Mouse (Mus musculus) adrenal gland, postnatal 14 days (tissue): Measurements from ENCODE around the gene Gp1ba. TPM values are rescaled to one million over a fixed set of nuclear protein-coding genes. Genes with fewer than 3 reads are reported as not detected.

Source experiments
- DNase-seq: peaks from one replicate; pipeline ENCODE4 v3.0.0; 2021; ENCODE audit warnings: mixed read lengths
- total RNA-seq: library from RNA; stranded (reverse); gene quantifications from 2 replicates; pipeline ENCODE4 v1.2.3, GENCODE M21; 2021

The Gp1ba gene
- total RNA-seq, 1 experiment from 2014 or later: 0.56 TPM

- peak; percentile 57 for DNase-seq
Measured at GRCm38 (mm10) chr11:70670483-70670882, 31.6 kb downstream of the Gp1ba start.

DNA sequence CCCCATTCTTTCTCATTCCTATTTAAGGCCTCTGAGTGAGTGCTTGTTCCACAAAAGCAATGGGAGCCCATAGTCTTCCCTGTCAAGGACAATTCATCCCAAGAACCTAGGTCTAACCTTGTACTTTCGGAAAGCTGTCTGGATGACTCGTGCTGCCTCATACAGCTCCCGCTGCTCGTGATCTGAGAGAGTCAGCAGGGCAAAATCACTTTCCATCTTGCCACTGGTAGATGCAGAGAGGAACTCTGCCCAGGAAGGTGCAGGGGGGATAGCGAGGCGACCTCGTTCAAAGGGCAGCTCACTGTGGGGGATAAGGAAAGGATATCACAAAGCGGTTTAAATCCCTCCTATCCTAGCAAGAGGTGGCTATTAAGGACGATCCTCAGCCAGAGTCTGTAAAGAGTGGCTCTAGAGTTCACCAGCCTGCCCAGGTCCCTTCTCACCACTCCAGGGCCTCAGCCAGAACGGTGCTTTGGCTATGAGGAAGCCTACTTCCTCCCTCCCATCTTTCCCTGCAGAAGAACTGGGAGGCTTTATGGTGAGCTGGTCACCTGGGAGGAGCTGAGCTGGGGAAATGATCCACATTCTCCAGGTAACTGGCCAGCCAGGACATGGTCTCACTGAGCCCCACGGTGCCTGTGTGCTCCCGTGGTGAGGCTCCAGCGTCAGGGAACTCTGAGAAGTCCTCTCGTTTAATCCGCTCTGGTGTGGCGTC is 32.6 kb downstream of the Gp1ba start:
- peak; percentile 52 for DNase-seq

- DNase-seq: no peak
Measured at GRCm38 (mm10) chr11:70674014-70674413, 35.1 kb downstream of the Gp1ba start.

GRCm38 (mm10) chr11:70674501-70674900 is 35.6 kb downstream of the Gp1ba start:
- DNase-seq: no peak

DNA sequence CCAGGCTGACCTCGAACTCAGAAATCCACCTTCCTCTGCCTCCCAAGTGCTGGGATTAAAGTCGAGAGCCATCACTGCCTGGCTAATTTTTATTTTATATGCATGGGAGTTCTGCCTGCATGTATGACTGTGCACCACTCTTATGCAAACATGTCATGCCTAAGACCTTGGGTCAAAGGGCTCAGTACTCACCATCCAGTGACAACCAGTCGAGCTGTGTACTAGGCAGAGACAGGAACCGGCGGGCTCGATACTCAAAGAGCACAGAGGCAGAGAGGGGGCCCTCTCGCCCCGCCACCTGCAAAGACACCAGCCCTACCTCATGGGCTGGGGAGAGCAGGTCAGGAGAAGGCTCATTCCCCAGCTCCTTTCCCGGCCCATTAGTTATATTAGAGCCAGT is 39.2 kb downstream of the Gp1ba start:
- no peak for DNase-seq

DNA sequence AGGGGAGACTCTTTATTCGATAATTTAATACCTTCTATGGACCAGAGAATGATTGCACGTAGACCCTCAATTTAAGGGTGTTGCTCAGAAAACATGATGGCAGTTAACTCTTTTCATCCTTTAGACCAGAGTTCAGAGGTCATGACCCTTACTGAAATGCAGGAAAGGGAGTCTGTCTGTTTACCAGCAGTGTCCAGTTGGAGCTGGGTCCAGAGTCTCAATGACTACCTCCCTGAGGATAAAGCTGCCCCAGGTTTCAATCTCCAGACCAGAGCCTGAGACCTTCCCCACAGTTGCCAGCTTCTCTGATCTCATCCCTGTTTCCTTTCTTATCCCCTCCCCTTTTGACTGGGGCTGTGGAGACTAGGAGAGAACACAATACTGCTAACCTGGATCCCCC is 39.7 kb downstream of the Gp1ba start:
- DNase-seq: no peak

DNA sequence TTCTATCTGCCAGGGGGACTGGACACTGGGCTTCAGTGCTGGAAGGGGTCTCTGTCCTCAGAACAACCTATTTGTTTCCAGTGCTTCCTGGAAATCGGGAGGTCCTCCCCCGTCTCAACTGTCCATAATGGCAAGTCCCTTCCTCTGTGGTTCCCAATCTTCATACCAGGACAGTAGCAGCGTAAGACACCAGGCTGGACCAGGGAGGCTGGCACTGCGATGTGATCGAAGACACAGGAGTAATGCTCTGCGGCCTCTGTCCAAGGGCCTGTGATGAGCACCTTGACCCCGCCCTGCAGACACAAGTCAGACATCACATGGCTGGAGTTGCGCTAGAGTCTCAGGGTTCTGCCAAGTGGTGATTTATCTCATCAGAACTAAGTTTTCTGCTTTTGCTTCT is 40.4 kb downstream of the Gp1ba start:
- DNase-seq: no peak

- DNase-seq: no peak
Measured at GRCm38 (mm10) chr11:70679894-70680293, 41.0 kb downstream of the Gp1ba start.

DNA sequence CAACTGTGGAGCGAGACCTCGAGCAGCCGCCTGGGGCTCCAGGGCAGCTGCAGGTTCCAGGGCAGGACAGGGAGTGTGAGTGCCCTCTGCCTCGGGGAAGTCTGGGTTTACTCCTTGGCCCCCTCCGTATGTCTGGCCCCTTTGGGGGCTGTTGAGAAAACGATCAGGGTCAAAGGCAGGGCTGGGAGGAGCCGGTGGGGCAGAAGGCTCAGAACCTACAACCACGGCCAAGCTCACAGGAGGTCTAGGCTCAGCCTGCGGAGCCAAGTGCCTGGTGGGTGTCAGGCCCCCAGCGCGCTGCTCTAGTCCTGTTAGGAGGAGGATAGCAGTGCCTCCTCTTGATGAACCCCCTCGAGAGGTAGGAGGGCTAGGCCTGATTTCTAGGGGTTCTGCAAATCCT is 42.2 kb downstream of the Gp1ba start:
- DNase-seq: no peak

DNA sequence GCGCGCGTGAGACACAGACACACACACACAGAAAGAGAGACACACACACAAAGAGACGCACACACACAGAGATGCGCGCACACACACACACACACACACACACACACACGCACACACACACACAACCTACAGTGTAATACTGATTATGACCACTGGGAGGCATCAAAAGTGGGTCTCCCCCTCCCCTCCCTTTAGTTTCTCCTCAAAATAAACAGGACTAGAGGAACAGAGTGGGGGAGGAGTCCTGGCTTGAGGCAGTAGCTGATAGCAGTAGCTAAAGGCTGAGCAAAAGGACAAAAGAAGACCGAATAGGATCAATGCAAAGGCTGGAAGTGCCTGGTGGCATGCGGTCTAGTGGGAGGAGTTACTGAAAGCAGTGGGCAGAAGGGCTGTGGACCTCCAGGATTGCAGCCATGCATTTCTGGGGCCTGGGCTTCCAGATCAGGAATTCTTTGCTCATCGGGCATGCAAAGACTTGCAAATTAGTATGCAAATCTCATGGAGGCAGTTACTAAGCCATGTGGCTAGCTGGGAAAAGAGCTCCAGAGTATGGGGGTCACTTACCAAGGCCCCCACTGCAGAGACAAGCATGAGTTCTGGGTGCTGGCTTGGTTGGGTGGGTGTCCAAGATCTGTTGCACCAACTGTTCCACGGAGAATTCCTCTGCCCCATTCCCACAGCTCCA is 43.1 kb downstream of the Gp1ba start:
- peak; percentile 56 for DNase-seq

DNA sequence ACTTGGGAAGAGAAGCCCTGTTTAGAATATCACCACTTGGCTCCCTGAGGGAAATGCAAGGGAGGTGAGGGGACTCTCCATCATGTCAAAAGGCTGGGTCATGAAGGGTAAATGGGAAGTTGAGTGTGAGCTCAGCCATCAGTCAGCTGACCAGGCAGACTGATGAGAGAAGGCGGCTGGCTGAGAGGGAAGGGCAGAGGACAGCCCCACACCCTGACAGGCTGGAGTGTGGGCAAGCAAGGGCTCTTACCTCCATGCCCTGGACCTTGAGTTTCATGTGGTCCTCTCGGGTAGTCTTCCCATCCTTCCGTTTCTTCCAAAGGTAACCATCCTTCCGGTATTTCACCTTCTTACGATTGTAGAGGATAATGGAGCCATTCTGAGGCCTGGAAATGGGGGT is 44.7 kb downstream of the Gp1ba start:
- DNase-seq: no peak

- peak; percentile 50 for DNase-seq
Measured at GRCm38 (mm10) chr11:70686901-70687566, 48.1 kb downstream of the Gp1ba start.

DNA sequence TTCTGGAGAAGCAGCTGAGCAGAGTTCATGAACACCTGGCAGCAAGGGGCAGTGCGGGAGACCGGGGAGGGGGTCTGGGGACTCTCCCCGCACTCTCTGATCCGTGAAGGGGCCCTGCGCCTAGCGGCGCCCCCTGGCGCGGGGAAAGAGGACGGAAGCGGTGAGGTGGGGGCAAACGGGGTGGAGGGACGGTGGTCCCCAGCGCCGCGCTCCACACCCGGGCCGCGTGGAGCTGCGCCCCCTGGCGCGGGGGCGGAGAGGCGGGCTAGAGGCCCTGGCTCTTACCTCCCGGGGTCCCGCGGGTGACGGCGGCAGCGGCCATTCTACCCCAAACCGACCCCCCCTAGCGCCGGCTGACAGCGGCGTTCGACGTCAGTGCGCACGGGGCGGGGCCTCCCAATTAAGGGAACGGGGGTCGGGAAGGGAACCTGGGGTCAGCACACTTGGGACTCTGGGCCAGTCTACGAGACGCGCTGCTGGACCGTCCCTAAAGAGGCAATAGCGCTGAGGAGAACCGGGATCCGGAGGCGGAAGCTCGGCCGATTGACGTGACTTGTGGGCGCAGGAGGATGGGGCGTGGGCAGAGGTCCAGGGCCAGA is 48.8 kb downstream of the Gp1ba start, which contains the start of gene Camta2:
Camta2 (minus strand) TSS at position 505 of the 599 bp plus-strand sequence.
- peak; percentile 95 for DNase-seq

GRCm38 (mm10) chr11:70688372-70688771 is 49.5 kb downstream of the Gp1ba start:
- peak; percentile 36 for DNase-seq

- no peak for DNase-seq
Measured at GRCm38 (mm10) chr11:70689578-70689977, 50.7 kb downstream of the Gp1ba start.

Other genes starting within 250 kb of the Gp1ba start
- 23.2 and 28.9 TPM in 2 replicates for gene Pelp1, start 229.1 kb upstream of the Gp1ba start, total RNA-seq
- 17.5 and 32.6 TPM in 2 replicates for gene Arrb2, start 206.5 kb upstream of the Gp1ba start, total RNA-seq
- 18.1 and 23.3 TPM in 2 replicates for gene Med11, start 187.2 kb upstream of the Gp1ba start, total RNA-seq
- gene Zmynd15, start 179.7 kb upstream of the Gp1ba start, total RNA-seq: 1.3 and 1.5 TPM in 2 replicates
- 4.0 and 6.0 TPM in 2 replicates for gene Cxcl16, start 179.1 kb upstream of the Gp1ba start, total RNA-seq
- gene Tm4sf5, start 133.9 kb upstream of the Gp1ba start, total RNA-seq: not detected in 2 replicates
- gene Vmo1, start 124.5 kb upstream of the Gp1ba start, total RNA-seq: not detected in 2 replicates
- gene Gltpd2, start 119.9 kb upstream of the Gp1ba start, total RNA-seq: 0.45 and 7.9 TPM in 2 replicates
- 233 and 258 TPM in 2 replicates for gene Psmb6, start 113.8 kb upstream of the Gp1ba start, total RNA-seq
- not detected in 2 replicates for gene Gm40193, start 106.2 kb upstream of the Gp1ba start, total RNA-seq
- 8.5 and 10.9 TPM in 2 replicates for gene Pld2, start 99.1 kb upstream of the Gp1ba start, total RNA-seq
- 52.5 and 58.5 TPM in 2 replicates for gene Mink1, start 76.2 kb upstream of the Gp1ba start, total RNA-seq
- not detected in 2 replicates for gene 4930544D05Rik, start 23.3 kb upstream of the Gp1ba start, total RNA-seq
- not detected in 2 replicates for gene Chrne, start 19.9 kb upstream of the Gp1ba start, total RNA-seq
- 69.6 and 88.5 TPM in 2 replicates for gene Rnf167, start 8.1 kb downstream of the Gp1ba start, total RNA-seq
- 175 and 184 TPM in 2 replicates for gene Slc25a11, start 8.4 kb downstream of the Gp1ba start, total RNA-seq
- 807 and 918 TPM in 2 replicates for gene Pfn1, start 15.5 kb downstream of the Gp1ba start, total RNA-seq
- 14.9 and 21.4 TPM in 2 replicates for gene Eno3, start 18.1 kb downstream of the Gp1ba start, total RNA-seq
- gene Spag7, start 30.3 kb downstream of the Gp1ba start, total RNA-seq: 72.5 and 77.1 TPM in 2 replicates
- 38.8 and 41.8 TPM in 2 replicates for gene Camta2, start 49.0 kb downstream of the Gp1ba start, total RNA-seq
- gene Inca1, start 61.0 kb downstream of the Gp1ba start, total RNA-seq: 15.2 and 15.8 TPM in 2 replicates
- 154 and 159 TPM in 2 replicates for gene Kif1c, start 61.4 kb downstream of the Gp1ba start, total RNA-seq
- gene Zfp3, start 125.1 kb downstream of the Gp1ba start, total RNA-seq: 8.7 and 10.3 TPM in 2 replicates
- 0.41 and 1.2 TPM in 2 replicates for gene Scimp, start 173.5 kb downstream of the Gp1ba start, total RNA-seq
- gene Rabep1, start 205.7 kb downstream of the Gp1ba start, total RNA-seq: 97.4 and 109 TPM in 2 replicates